Mouse (Mus musculus) midbrain, postnatal 0 days (tissue): ENCODE results near the gene Spin4. TPM values are rescaled to one million over a fixed set of nuclear protein-coding genes. Genes with fewer than 3 reads are reported as not detected.

Experiments
- ATAC-seq: fragments of 200-750 bp; cut with Nextera tagmentation; 2 replicates; pipeline ENCODE4 v1.8.0; 2017; ENCODE audit warnings: moderate number of reproducible peaks, mild to moderate bottlenecking, moderate TSS enrichment, moderate library complexity; ENCODE audit not compliant: low FRiP score
- DNase-seq: peaks from one replicate; pipeline ENCODE4 v3.0.0-alpha.2; 2015; ENCODE audit warnings: low spot score
- H3K27ac ChIP-seq: fragments of 300-500 bp; sonication (generic); 2 replicates; pipeline ENCODE4 v1.5.1; 2014; ENCODE audit warnings: low read depth, mild to moderate bottlenecking, low read length, mixed read lengths
- H3K27me3 ChIP-seq: fragments of 300-500 bp; sonication (generic); 2 replicates; pipeline ENCODE4 v1.6.1; 2014; ENCODE audit warnings: low read length, control low read depth, mixed read lengths; ENCODE audit not compliant: insufficient read depth
- H3K36me3 ChIP-seq: fragments of 300-500 bp; sonication (generic); 2 replicates; pipeline ENCODE4 v1.6.1; 2014; ENCODE audit warnings: low read length, control low read depth, mixed read lengths; ENCODE audit not compliant: insufficient read depth
- H3K4me1 ChIP-seq: fragments of 300-500 bp; sonication (generic); 2 replicates; pipeline ENCODE4 v1.6.1; 2014; ENCODE audit warnings: mild to moderate bottlenecking, control low read depth, antibody characterized with exemption, low read length, mixed read lengths; ENCODE audit not compliant: insufficient read depth
- H3K4me2 ChIP-seq: fragments of 300-500 bp; sonication (generic); 2 replicates; pipeline ENCODE4 v1.6.1; 2014; ENCODE audit warnings: low read depth, mild to moderate bottlenecking, low read length, mixed read lengths; ENCODE audit not compliant: poor library complexity, severe bottlenecking
- H3K4me3 ChIP-seq: fragments of 300-500 bp; sonication (generic); 2 replicates; pipeline ENCODE4 v1.5.1; 2014; ENCODE audit warnings: low read depth, mild to moderate bottlenecking, low read length, moderate library complexity
- H3K9ac ChIP-seq: fragments of 300-500 bp; sonication (generic); replicated peaks from 2 replicates; pipeline ENCODE4 v1.6.1; 2014; ENCODE audit warnings: mild to moderate bottlenecking, low read length, moderate library complexity, mixed read lengths; ENCODE audit not compliant: poor library complexity, severe bottlenecking
- H3K9me3 ChIP-seq: fragments of 300-500 bp; sonication (generic); 2 replicates; pipeline ENCODE4 v1.6.1; 2016; ENCODE audit warnings: low read length, control low read depth
- CTCF ChIP-seq: IDR thresholded peaks from 2 replicates; pipeline ENCODE4 v1.5.1; 2016; ENCODE audit warnings: antibody characterized with exemption, mild to moderate bottlenecking
- WGBS: fragments of 180-500 bp; shearing (Covaris S2); extraction: QIAGEN DNeasy Blood & Tissue Kit; methylation state at CpG from one replicate; pipeline ENCODE4 v1.1.7; 2014; 5-methylcytosine and 5-hydroxymethylcytosine counted together
- polyA plus RNA-seq: library from polyadenylated mRNA; unstranded; fragments of >200 nt; fragmentation: Nextera tagmentation; extraction: Ambion mirVana; gene quantifications from 2 replicates; pipeline ENCODE4 v1.2.1, GENCODE M21; 2015
- total RNA-seq: library from RNA; depleted of rRNA; stranded (reverse); fragments of >200 nt; gene quantifications from 2 replicates; pipeline ENCODE4 v1.2.3, GENCODE M21; 2014; rRNA removed

The Spin4 gene
- total and polyA plus RNA-seq, 2 experiments from 2014 or later: 2.7 to 3.7 TPM

GRCm38 (mm10) chrX:94990903-94991302 lies 35.6 kb downstream of the Spin4 start:
- H3K27ac ChIP-seq: no peak overlapping the region
- TF ChIP-seq CTCF: no peak
- H3K4me2 ChIP-seq: peak overlapping the region; percentile 56
- peak overlapping the region; percentile 37 for H3K4me3 ChIP-seq
- no peak for ATAC-seq
- no peak overlapping the region for H3K9ac ChIP-seq
- H3K36me3 ChIP-seq: no peaks in the 10 kb centered on the region
- no peak for DNase-seq
- WGBS: 71% methylated on average over 2 of the region's 2 CpGs
- H3K9me3 ChIP-seq: no peaks in the 10 kb centered on the region
- no peaks in the 10 kb centered on the region; the same call in 1 of the 2 replicates for H3K27me3 ChIP-seq
- no peaks in the 10 kb centered on the region for H3K4me1 ChIP-seq

DNA sequence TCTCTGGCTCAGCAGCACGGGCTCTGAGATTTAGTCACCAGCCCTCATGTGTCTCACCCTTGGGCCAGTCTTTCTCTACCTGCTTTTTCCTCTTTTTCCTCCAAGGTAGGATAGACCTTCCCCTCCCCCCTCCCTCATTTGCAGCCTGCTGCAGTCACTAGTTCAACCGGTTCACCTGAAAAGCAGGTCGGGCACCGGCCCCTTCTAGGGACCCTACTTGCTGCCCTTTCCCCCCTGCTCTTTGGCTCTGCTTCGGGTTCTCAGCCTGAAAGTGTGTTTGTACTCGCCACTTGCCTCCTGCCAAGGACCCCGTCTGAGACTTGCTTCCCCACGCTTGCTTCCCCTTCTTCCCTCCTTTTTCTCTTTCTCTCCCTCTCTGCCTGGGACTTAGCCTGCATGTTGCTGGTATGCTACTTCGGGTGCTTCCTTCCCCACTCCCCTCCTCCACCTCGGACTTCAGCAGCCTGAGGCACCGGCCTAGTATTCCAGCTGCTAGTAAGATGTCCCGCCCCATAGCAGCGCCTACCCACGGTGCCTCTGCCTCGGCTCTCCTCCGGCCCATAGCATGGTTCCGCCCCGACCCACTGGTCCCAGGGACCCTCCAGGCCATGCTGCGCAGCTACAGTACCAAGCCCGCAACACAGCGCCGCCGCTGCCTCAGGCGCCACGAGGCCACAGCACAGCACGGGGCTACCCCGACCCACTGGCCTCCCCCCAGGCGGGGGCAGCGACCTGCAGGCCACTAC lies 36.2 kb downstream of the Spin4 start:
- Histone ChIP-seq H3K36me3 (no peaks in the 10 kb centered on the region), H3K9me3 (no peaks in the 10 kb centered on the region), H3K4me1 (no peaks in the 10 kb centered on the region), H3K9ac (peak overlapping the region; percentile 46), H3K27me3 (no peaks in the 10 kb centered on the region; the same call in 1 of the 2 replicates), H3K4me3 (peak overlapping the region; percentile 37), H3K27ac (no peak overlapping the region), H3K4me2 (peak overlapping the region; percentile 56)
- peak; percentile 35 for TF ChIP-seq CTCF
- DNase-seq (peak; percentile 5), ATAC-seq (peak; percentile 82)
- 20% methylated on average over 29 of the region's 29 CpGs for WGBS

Other genes with a start within 250 kb of the Spin4 start
- gene Arhgef9, start 170.2 kb upstream of the Spin4 start, total RNA-seq: 61.1 and 73.3 TPM in 2 replicates
- gene Arhgef9, start 170.2 kb upstream of the Spin4 start, polyA plus RNA-seq: 29.8 and 31.6 TPM in 2 replicates